Mouse (Mus musculus): ENCODE data around the gene Kynu.

DNA sequence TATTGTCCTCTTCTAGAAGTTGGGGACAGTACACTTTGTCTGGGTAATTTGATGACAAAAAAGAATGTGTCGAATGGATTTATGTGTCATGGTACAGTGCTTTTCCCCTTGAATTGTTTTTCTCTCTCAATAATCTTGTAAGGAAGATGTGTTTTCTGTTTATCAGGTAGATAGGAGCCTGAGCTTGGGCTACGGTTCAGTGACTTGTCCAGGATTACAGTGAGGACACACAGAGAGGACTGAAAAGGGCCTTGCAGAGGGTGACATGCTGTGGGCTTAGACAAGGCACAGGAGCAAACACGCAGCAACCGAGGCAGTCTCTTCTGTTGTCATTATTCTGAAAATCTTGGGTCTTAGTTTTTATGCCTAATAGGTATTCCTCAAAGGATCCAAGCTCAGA, 913 bp upstream of the Kynu start:
- TF ChIP-seq CTCF (conservative IDR thresholded peaks at IDR 0.05; ENCODE audit: insufficient read depth, insufficient read length, low read depth, low read length): no peak
- no peak for TF ChIP-seq POLR2A (IDR thresholded peaks at IDR 0.05; ENCODE audit: low read depth, low read length)

Measured in kidney, adult 2 months (tissue).